Mouse (Mus musculus) small intestine, adult 2 months (tissue): ENCODE data around the gene Adamts9. TPM values are rescaled to one million over a fixed set of nuclear protein-coding genes. Genes with fewer than 3 reads are reported as not detected.

ENCODE experiments used
- H3K27ac ChIP-seq: fragments of 200-500 bp; 2 replicates; pipeline ENCODE4 v1.5.1; 2012; ENCODE audit warnings: low read depth, low read length, control low read depth, inconsistent platforms; ENCODE audit not compliant: insufficient read depth
- H3K27me3 ChIP-seq: fragments of 200-500 bp; 2 replicates; pipeline ENCODE4 v1.6.1; 2012; ENCODE audit warnings: mild to moderate bottlenecking, moderate library complexity, low read length, inconsistent platforms; ENCODE audit not compliant: control insufficient read depth, insufficient read depth
- H3K36me3 ChIP-seq: fragments of 200-500 bp; 2 replicates; pipeline ENCODE4 v1.6.1; 2012; ENCODE audit warnings: mild to moderate bottlenecking, low read length, control low read depth, inconsistent platforms; ENCODE audit not compliant: control insufficient read depth, insufficient read depth
- H3K4me1 ChIP-seq: fragments of 200-500 bp; 2 replicates; pipeline ENCODE4 v1.6.1; 2012; ENCODE audit warnings: low read length, inconsistent platforms, mixed read lengths; ENCODE audit not compliant: control insufficient read depth, insufficient read depth, insufficient read length
- H3K4me3 ChIP-seq: fragments of 200-500 bp; 2 replicates; pipeline ENCODE4 v1.5.1; 2012; ENCODE audit warnings: low read depth, mild to moderate bottlenecking, control low read depth, inconsistent platforms, low read length, moderate library complexity
- CTCF ChIP-seq: fragments of 200-500 bp; IDR thresholded peaks from 2 replicates; pipeline ENCODE4 v1.5.1; 2012; ENCODE audit warnings: low read depth, mild to moderate bottlenecking, control low read depth, inconsistent platforms, low read length, moderate library complexity, mixed read lengths; ENCODE audit not compliant: insufficient replicate concordance, insufficient read length; ENCODE audit errors: extremely low read depth
- POLR2A ChIP-seq: fragments of 200-500 bp; IDR thresholded peaks from 2 replicates; pipeline ENCODE4 v1.6.1; 2012; ENCODE audit warnings: low read depth, mild to moderate bottlenecking, control low read depth, inconsistent platforms, low read length, moderate library complexity
- WGBS: fragments of 180-500 bp; shearing (Covaris S2); methylation state at CpG from one replicate; pipeline ENCODE4 v1.1.7; 2018; 5-methylcytosine and 5-hydroxymethylcytosine counted together
- polyA plus RNA-seq: library from polyadenylated mRNA; depleted of rRNA; stranded (reverse); fragments of >200 nt; gene quantifications from 2 replicates; pipeline ENCODE4 v1.2.3, GENCODE M21; 2012; rRNA removed

Gene Adamts9
- polyA plus RNA-seq, result 1.1 and 1.8 TPM in 2 replicates

DNA sequence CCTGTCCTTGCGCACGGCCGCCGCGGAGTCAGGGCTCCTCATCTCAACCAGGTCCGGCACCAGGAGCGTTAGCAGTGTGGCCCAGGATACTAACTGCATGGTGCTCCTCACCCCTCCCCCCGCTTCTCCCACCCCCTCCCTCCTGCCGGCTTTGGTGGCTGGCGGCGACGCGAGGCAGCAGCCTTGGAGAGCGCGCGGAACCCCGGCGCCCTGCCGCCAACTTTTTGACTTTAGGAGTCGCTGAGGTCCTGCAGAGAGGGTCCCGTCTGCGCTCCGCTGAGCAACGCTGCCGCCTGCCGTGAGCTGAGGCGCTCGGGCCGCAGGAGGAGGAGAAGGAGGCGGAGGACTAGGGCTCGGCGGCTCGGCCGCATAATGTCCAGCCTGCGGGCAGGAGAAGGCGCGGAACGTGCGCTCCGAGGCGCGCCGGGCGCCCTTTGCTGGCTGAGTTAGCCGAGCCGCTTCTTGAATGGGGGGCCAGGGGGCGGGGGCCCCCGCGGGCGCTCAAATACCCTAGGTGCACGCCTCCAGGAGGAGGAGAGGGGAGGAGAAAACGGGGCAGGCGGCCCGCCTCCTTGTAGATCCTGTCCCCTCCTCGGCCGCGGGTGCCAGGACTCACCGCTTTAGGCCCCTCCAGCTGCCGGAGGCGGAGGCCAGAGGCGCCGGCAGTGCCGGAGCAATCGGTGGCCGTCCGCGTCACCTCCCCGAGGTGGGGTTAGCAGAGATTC is at the start of gene Adamts9:
Gene Adamts9, minus strand, starts transcription at position 436 of the 725 bp plus-strand sequence.
- Histone ChIP-seq H3K27me3 (peaks cover 7% of the 10 kb centered on the region; the same call in 1 of the 2 replicates), H3K4me3 (peak within 1 kb of the TSS; percentile 74), H3K27ac (peak within 1 kb of the TSS; percentile 57), H3K4me1 (no peaks in the 10 kb centered on the region), H3K36me3 (no peaks in the 10 kb centered on the region)
- under 1% methylated on average over 68 of the region's 68 CpGs for WGBS
- peak; percentile 36; the same call in 1 of the 2 replicates for TF ChIP-seq POLR2A
- no peak for TF ChIP-seq CTCF

DNA sequence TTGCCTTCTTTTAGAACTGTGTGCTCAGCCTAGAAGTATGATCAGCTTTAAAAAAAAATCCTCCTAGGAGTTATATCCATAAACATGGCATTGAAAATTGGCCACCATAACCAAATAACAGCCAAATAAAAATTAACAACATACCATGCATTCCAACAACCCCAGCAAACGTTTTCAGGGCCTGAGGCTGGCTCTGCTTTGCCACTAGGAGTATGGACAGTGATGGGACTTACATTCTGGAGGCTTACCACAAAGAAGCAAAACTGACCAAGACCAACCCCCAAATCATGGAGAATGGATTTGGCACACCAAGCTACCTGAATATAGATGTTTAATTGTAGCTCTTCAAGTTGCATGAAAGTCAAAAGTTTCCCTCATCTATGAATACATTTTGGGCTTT is 48.3 kb upstream of the Adamts9 start:
- TF ChIP-seq CTCF (no peak), POLR2A (no peak)
- H3K4me3 ChIP-seq, result no peak overlapping the region
- no peaks in the 10 kb centered on the region for H3K27me3 ChIP-seq
- no peak overlapping the region for H3K27ac ChIP-seq
- no peaks in the 10 kb centered on the region for H3K4me1 ChIP-seq
- WGBS, result 5% methylated on average over 1 of the region's 1 CpGs
- no peaks in the 10 kb centered on the region for H3K36me3 ChIP-seq

DNA sequence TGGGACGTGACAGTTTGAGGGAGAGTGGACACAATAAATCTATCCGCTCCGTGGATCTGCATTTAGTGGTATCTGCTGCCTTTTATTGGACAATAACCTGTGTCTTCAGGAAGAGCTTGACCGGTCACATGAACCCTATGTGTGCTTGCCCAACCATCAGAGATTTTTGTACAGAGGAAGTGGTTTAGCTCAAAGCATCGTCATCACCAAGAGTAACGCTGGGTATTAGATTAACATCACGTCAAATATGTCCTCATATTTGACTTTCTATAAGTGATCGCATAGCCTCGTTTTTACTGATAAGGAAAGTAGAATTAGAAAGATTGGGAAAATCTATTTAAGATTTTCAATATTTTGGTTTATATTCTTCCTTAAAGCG is 45.3 kb upstream of the Adamts9 start:
- 77% methylated on average over 10 of the region's 10 CpGs for WGBS
- no peak overlapping the region for H3K4me3 ChIP-seq
- TF ChIP-seq POLR2A (no peak), CTCF (no peak)
- no peak overlapping the region for H3K27ac ChIP-seq
- no peaks in the 10 kb centered on the region for H3K4me1 ChIP-seq
- no peaks in the 10 kb centered on the region for H3K27me3 ChIP-seq
- H3K36me3 ChIP-seq, result no peaks in the 10 kb centered on the region

DNA sequence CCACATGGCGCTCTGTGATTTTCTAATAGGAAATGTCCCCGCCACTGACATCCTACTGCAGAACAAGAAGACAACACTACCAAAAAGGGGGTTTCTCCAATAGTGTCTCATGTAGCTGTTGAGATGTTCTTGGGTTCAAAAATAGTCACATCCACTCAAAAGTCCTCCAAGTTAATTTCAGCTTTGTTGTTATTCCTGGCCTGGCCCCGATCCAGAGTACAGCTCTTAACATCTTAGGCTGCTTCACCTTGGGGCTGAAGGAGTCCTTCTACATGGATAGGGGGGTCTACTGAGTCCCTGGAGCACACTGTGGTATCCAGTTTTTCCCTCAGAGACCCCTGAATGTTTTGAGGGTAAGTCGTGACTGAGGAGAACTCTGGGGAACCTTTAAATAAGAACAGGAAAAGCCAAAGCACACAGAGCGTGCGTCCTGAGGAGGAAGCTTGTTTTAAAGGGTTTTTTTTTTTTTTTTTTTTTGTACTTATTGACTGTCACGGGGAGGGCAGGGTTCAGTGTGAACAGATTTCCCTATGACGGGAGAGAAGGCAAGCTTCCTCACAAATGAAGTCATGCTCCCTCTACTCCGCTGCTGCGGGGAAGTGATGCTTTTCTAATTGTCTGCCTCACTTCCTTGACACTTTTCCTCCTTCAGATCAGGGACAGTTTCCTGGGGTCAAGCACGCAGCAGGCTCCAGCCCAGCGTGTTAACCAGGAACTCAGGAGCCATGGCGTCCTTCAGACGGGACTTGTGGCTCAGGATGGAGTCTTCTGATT is 44.7 kb upstream of the Adamts9 start:
- TF ChIP-seq POLR2A (no peak), CTCF (no peak)
- no peaks in the 10 kb centered on the region for H3K36me3 ChIP-seq
- no peak overlapping the region for H3K4me3 ChIP-seq
- 63% methylated on average over 14 of the region's 14 CpGs for WGBS
- no peak overlapping the region for H3K27ac ChIP-seq
- H3K27me3 ChIP-seq, result no peaks in the 10 kb centered on the region
- no peaks in the 10 kb centered on the region for H3K4me1 ChIP-seq

DNA sequence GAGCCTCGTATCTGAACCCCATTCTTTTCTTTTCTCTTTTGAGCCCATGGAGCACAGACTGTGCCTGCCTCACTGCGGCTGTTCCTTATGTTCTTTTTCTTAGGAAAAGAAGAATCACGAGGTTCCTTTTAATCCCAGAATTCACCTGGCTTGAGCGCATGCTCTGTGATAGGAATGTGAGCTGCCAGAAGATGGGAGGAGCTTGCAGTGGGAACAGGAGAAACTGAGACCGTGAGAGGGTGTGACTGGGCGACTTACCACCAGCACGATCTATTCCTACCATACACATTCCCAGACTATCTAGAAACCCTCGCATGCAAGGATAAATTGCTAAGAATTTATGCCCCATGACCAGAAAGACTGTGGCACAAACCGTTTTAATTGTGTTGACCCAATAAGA is 44.1 kb upstream of the Adamts9 start:
- TF ChIP-seq POLR2A, result no peak
- no peak for TF ChIP-seq CTCF
- Histone ChIP-seq H3K36me3 (no peaks in the 10 kb centered on the region), H3K27ac (no peak overlapping the region), H3K27me3 (no peaks in the 10 kb centered on the region), H3K4me1 (no peaks in the 10 kb centered on the region), H3K4me3 (no peak overlapping the region)
- WGBS, result 77% methylated on average over 9 of the region's 9 CpGs

DNA sequence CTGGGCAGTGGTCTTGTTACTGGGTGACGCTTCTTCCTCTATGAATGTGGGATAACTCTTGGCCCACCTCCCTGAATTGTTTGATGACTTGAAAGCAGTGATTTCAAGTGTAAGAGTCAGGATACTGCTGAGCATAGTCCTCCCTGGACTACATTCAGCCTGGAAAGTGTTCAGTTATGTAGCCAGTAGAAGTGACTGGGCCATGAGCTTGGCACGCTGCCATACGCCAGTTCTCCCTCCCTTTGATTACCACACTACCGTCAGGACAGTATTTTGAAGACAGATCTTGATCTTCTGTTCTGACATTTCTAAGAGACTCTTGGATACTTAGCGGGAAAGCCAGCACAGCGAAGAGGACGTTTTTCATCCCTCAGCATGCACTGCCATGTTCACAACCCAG is 40.1 kb upstream of the Adamts9 start:
- Histone ChIP-seq H3K36me3 (no peaks in the 10 kb centered on the region), H3K27ac (no peak overlapping the region), H3K27me3 (no peaks in the 10 kb centered on the region), H3K4me1 (no peaks in the 10 kb centered on the region), H3K4me3 (no peak overlapping the region)
- TF ChIP-seq POLR2A (no peak), CTCF (no peak)
- WGBS, result 69% methylated on average over 7 of the region's 7 CpGs
